Mouse (Mus musculus): ENCODE measurements around the gene Gzmc. TPM values are rescaled to one million over a fixed set of nuclear protein-coding genes. Genes with fewer than 3 reads are reported as not detected.
"Not testable (repeated sequence)": the region's sequence is repeated elsewhere in the genome, so short reads cannot be mapped to it uniquely, and the experiment has no call there.

The Gzmc gene
- not detected in 2 replicates for polyA plus RNA-seq (2014; fragmentation: Nextera tagmentation; extraction: Ambion mirVana)

DNA sequence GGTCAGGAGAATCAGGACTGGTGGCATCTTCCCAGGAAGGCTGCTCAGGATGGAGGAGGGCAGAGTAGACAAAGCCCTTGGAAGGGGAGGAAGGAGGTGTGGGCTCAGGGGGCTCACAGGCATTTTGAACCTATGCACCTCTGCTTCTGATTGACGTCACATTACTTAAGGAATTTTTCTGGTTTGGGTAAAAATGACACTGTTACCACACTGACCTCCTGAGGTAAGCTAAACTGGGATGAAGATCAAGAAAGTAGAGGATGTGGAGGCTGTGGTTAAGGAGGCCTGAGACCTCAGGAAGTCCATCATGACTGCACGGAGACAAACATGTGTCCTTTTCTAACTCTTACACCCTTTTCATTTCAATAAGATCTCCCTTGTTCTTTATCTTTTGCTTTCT is at the start of gene Gzmc:
Gene Gzmc, minus strand, starts transcription at position 101 of the 400 bp plus-strand sequence.
- Histone ChIP-seq H3K4me3 (ENCODE audit: low read depth, low read length) (no peak within 1 kb of the TSS), H3K4me1 (ENCODE audit: insufficient read depth) (no peaks in the 10 kb centered on the region), H3K27ac (ENCODE audit: low read depth) (no peak within 1 kb of the TSS), H3K9ac (no peak within 1 kb of the TSS), H3K9me3 (ENCODE audit: low read depth, low read length) (no peaks in the 10 kb centered on the region), H3K4me2 (no peak within 1 kb of the TSS), H3K36me3 (ENCODE audit: insufficient read depth) (no peaks in the 10 kb centered on the region), H3K27me3 (ENCODE audit: insufficient read depth, low read length) (no peaks in the 10 kb centered on the region)
- 80% methylated on average over 2 of the region's 2 CpGs for WGBS
- TF ChIP-seq CTCF (IDR thresholded peaks at IDR 0.05; ENCODE audit: low read depth): no peak
- DNase-seq (no peak), ATAC-seq (ENCODE audit: insufficient read depth) (no peak)

DNA sequence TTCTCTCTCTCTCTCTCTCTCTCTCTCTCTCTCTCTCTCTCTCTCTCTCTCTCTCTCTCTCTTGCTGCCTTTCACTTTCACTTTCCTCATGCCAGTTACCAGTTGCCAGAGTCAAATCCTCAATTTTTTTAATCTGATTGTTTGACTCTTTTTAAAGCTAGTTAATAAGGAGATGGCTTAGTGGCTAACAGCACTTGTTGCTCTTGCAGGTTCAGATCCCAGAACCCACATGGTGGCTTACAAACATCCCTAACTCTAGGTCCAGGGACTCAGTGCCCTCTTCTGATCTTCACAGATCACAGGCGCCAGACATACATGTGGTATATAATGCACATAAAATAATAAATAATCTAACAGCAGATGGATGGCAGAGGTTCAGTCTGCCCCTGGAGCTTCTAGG is 49.4 kb upstream of the Gzmc start:
- H3K27ac ChIP-seq (ENCODE audit: low read depth): no peak overlapping the region
- DNase-seq (no peak), ATAC-seq (ENCODE audit: insufficient read depth) (no peak)
- TF ChIP-seq CTCF (IDR thresholded peaks at IDR 0.05; ENCODE audit: low read depth): no peak
- no peaks in the 10 kb centered on the region for H3K36me3 ChIP-seq (ENCODE audit: insufficient read depth)
- no peaks in the 10 kb centered on the region for H3K9me3 ChIP-seq (ENCODE audit: low read depth, low read length)
- H3K9ac ChIP-seq: no peak overlapping the region
- H3K4me2 ChIP-seq: no peak overlapping the region
- H3K27me3 ChIP-seq (ENCODE audit: insufficient read depth, low read length): no peaks in the 10 kb centered on the region
- WGBS: 69% methylated on average over 1 of the region's 1 CpGs
- no peak overlapping the region for H3K4me3 ChIP-seq (ENCODE audit: low read depth, low read length)
- H3K4me1 ChIP-seq (ENCODE audit: insufficient read depth): no peaks in the 10 kb centered on the region

DNA sequence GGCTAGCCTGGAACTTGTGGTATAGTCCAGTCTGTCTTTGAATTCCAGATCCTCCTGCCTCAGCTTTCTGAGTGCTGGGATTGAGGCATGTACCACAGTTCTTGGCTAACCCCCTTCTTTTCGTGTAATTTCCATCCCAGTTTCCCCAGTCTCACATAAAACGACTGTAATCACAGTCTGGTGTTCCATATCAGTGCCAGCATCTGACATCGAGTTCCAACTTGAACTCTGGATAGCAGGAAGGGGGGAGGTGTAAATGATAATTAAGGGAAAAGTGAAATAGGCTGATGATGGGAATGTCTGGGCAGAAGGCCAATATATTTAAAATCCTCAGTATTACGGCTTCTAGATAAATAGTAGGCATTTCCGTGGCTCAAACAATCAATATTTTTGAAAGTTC is 46.6 kb upstream of the Gzmc start:
- Histone ChIP-seq H3K27me3 (ENCODE audit: insufficient read depth, low read length) (no peaks in the 10 kb centered on the region), H3K27ac (ENCODE audit: low read depth) (no peak overlapping the region), H3K9ac (no peak overlapping the region), H3K4me1 (ENCODE audit: insufficient read depth) (no peaks in the 10 kb centered on the region), H3K36me3 (ENCODE audit: insufficient read depth) (no peaks in the 10 kb centered on the region), H3K4me3 (ENCODE audit: low read depth, low read length) (no peak overlapping the region), H3K4me2 (no peak overlapping the region), H3K9me3 (ENCODE audit: low read depth, low read length) (no peaks in the 10 kb centered on the region)
- DNase-seq (no peak), ATAC-seq (ENCODE audit: insufficient read depth) (no peak)
- WGBS: 45% methylated on average over 5 of the region's 5 CpGs
- no peak for TF ChIP-seq CTCF (IDR thresholded peaks at IDR 0.05; ENCODE audit: low read depth)

DNA sequence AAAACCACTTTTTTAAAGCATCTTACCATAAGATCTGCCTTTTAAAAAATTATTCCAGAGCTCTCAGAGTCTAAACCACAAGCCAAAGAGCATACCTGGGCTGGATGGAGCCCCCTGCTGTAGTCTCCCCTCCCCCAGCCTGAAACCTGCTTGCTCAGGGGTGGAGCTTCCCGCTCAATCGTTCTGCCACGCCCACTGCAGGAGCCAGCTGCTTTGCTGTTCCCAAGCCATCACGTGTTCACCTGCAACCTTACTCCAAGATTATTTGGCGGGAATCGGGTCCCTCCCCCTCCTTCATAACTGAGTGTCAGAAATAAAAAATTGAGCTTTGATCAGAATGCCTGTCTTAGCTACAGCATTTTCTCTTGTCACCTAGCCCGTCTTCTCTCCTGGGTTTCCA is 44.2 kb upstream of the Gzmc start:
- not testable (repeated sequence) for H3K27me3 ChIP-seq (ENCODE audit: insufficient read depth, low read length); H3K4me3 ChIP-seq (ENCODE audit: low read depth, low read length); H3K4me1 ChIP-seq (ENCODE audit: insufficient read depth); ATAC-seq (ENCODE audit: insufficient read depth); H3K4me2 ChIP-seq; H3K9ac ChIP-seq; H3K36me3 ChIP-seq (ENCODE audit: insufficient read depth); H3K9me3 ChIP-seq (ENCODE audit: low read depth, low read length); H3K27ac ChIP-seq (ENCODE audit: low read depth); DNase-seq
- WGBS: 34% methylated on average over 7 of the region's 7 CpGs

DNA sequence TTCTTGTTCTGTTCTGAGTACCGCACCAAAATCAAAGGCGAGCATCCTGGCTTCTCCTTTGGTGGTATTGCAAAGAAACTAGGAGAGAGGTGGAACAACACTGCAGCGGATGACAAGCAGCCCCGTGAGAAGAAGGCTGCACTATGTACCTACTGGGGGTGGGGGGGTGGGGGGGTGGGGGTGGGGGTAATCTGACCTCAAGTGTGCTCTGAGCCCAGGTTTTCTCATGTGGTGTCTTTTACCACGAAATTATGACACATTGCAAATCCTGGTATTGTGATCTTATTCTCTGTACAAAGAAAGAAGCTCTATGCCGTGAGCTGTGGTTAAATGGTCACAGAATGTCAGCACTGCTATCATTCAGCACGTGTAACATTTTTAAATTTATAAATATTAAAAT is 41.6 kb upstream of the Gzmc start:
- not testable (repeated sequence) for H3K4me1 ChIP-seq (ENCODE audit: insufficient read depth); H3K4me2 ChIP-seq; ATAC-seq (ENCODE audit: insufficient read depth); H3K27me3 ChIP-seq (ENCODE audit: insufficient read depth, low read length); H3K27ac ChIP-seq (ENCODE audit: low read depth); H3K9ac ChIP-seq; H3K9me3 ChIP-seq (ENCODE audit: low read depth, low read length); H3K4me3 ChIP-seq (ENCODE audit: low read depth, low read length); DNase-seq; H3K36me3 ChIP-seq (ENCODE audit: insufficient read depth)
- WGBS: 71% methylated on average over 7 of the region's 7 CpGs

DNA sequence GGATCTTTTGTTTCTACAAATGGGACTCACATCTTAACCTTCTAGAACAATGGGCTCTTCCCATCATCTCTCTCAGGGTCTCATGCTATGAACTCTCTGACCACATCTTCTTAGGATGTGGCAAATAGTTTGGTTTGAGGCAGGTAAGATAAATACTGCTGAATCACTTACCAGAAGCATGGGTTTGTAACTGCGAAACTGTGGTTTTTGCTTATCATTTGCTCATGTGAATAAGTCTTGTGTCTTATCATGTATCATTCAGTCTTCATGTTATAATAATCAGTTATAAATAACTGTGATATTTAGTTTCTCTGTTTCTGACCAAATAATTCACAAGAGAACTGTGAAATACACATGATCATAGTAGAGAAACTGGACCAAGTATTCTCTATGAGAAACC is 31.7 kb upstream of the Gzmc start:
- Histone ChIP-seq H3K36me3 (ENCODE audit: insufficient read depth) (no peaks in the 10 kb centered on the region), H3K9me3 (ENCODE audit: low read depth, low read length) (no peaks in the 10 kb centered on the region), H3K4me3 (ENCODE audit: low read depth, low read length) (no peak overlapping the region), H3K27ac (ENCODE audit: low read depth) (no peak overlapping the region), H3K9ac (no peak overlapping the region), H3K4me1 (ENCODE audit: insufficient read depth) (no peaks in the 10 kb centered on the region), H3K27me3 (ENCODE audit: insufficient read depth, low read length) (no peaks in the 10 kb centered on the region), H3K4me2 (no peak overlapping the region)
- no peak for ATAC-seq (ENCODE audit: insufficient read depth)
- DNase-seq: no peak
- 79% methylated on average over 1 of the region's 1 CpGs for WGBS
- TF ChIP-seq CTCF (IDR thresholded peaks at IDR 0.05; ENCODE audit: low read depth): no peak

DNA sequence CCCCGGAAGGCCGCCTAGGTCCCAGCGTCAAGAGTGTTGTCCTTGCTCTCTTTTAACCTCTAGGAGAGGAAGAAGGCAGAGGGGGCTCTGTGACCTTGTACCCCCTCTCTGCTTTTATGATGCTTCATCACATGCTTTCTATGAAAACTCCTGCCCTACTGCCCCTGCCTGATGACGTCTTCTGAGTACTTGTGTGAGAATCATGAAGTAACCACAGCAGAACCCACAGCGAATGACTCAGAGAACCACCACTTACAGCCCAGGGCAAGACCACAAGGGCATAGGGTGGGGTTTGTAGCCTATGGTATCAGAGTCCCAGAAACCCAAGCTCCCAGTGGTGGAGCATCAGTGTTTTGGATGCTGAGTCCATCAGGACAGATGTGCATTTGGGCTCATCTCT is 27.7 kb upstream of the Gzmc start, which contains the start of gene Gzmb:
Gene Gzmb, minus strand, starts transcription at position 108 of the 400 bp plus-strand sequence.
- Histone ChIP-seq H3K4me2 (no peak within 1 kb of the TSS), H3K27me3 (ENCODE audit: insufficient read depth, low read length) (no peaks in the 10 kb centered on the region), H3K36me3 (ENCODE audit: insufficient read depth) (no peaks in the 10 kb centered on the region), H3K4me3 (ENCODE audit: low read depth, low read length) (no peak within 1 kb of the TSS), H3K9ac (no peak within 1 kb of the TSS), H3K4me1 (ENCODE audit: insufficient read depth) (no peaks in the 10 kb centered on the region), H3K27ac (ENCODE audit: low read depth) (no peak within 1 kb of the TSS), H3K9me3 (ENCODE audit: low read depth, low read length) (no peaks in the 10 kb centered on the region)
- TF ChIP-seq CTCF (IDR thresholded peaks at IDR 0.05; ENCODE audit: low read depth): no peak
- DNase-seq (no peak), ATAC-seq (ENCODE audit: insufficient read depth) (no peak)
- 84% methylated on average over 5 of the region's 5 CpGs for whole genome bisulfite sequencing

DNA sequence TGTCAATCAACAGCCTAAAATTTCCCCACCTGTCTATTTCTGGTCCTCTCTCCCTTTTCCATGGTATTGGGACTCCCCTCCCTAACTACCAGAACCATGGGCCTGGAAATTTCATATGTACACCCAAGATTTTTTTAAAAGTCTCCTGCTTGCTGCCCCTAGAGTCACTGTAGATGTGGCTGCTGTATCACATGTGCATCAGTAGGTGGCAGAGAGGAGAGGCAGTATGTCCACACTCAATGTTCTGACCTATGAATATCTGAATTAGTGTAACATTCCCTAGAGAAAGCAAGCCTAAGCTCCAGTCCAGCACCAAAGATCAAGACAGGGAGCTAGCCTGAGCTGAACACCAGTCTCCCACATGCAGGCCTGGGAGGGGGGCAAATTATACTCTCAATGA is 6.0 kb upstream of the Gzmc start:
- DNase-seq (no peak), ATAC-seq (ENCODE audit: insufficient read depth) (no peak)
- Histone ChIP-seq H3K27me3 (ENCODE audit: insufficient read depth, low read length) (no peaks in the 10 kb centered on the region), H3K4me3 (ENCODE audit: low read depth, low read length) (no peak overlapping the region), H3K4me1 (ENCODE audit: insufficient read depth) (no peaks in the 10 kb centered on the region), H3K9ac (no peak overlapping the region), H3K4me2 (no peak overlapping the region), H3K27ac (ENCODE audit: low read depth) (no peak overlapping the region), H3K9me3 (ENCODE audit: low read depth, low read length) (no peaks in the 10 kb centered on the region), H3K36me3 (ENCODE audit: insufficient read depth) (no peaks in the 10 kb centered on the region)
- TF ChIP-seq CTCF (IDR thresholded peaks at IDR 0.05; ENCODE audit: low read depth): peak; percentile 31; the same call in 1 of the 2 replicates

All from lung, embryonic 14.5 days (tissue).